ENCODE assay signal across 13 mouse cellular contexts in genomic region chr17:48454688-48455087, GRCm38 (mm10). TPM values are rescaled to one million over a fixed set of nuclear protein-coding genes. Genes with fewer than 3 reads are reported as not detected.
DNase-seq lines count a peak whose midpoint lies in the region; ATAC-seq lines count a peak whose summit lies in the region.
"Had no signal": no experiment of that assay in that cellular context is flagged by ENCODE, and none has a peak within 500 bp of the region (broad histone marks: within the 10 kb centered on the region; RNA-seq: fewer than 3 reads in every experiment).

Gene Unc5cl (plus strand): TSS chr17:48454901.

- H3K36me3 ChIP-seq in kidney, embryonic 15.5 days: no peaks in the 10 kb centered on the region
- H3K36me3 ChIP-seq in liver, embryonic 11.5 days (ENCODE audit: control insufficient read depth, insufficient read depth, low read length): no peaks in the 10 kb centered on the region
- H3K36me3 ChIP-seq in midbrain, embryonic 11.5 days (ENCODE audit: control insufficient read depth, insufficient read depth, low read length): no peaks in the 10 kb centered on the region
- H3K36me3 ChIP-seq: limb, embryonic 12.5 days had no signal

- peaks cover 23% of the 10 kb centered on the region for H3K4me1 ChIP-seq in kidney, embryonic 15.5 days
- H3K4me1 ChIP-seq in liver, embryonic 11.5 days (replicated peaks; ENCODE audit: control insufficient read depth, insufficient read depth, low read length): peaks cover 25% of the 10 kb centered on the region
- H3K4me1 ChIP-seq in midbrain, embryonic 11.5 days (ENCODE audit: control insufficient read depth, insufficient read depth, low read length): no peaks in the 10 kb centered on the region
- H3K4me1 ChIP-seq: limb, embryonic 12.5 days had no signal

- no peak for DNase-seq in kidney, adult 11 months
- DNase-seq in ZHBTc4 (ENCODE audit: low read depth, low spot score): peak; percentile 91
- DNase-seq in liver, embryonic 11.5 days (ENCODE audit: low spot score): no peak
- no peak for DNase-seq in cerebellum, postnatal 14 days
- no peak for DNase-seq in midbrain, embryonic 11.5 days (ENCODE audit: low spot score, missing footprints)
- DNase-seq in cerebellum, adult 11 months: no peak
- DNase-seq: forebrain, postnatal 0 days; heart, postnatal 10 days; retina, postnatal 1 day; thymus, adult 18-20 months had no signal

- H3K4me3 ChIP-seq in kidney, embryonic 15.5 days (replicated peaks): peak within 1 kb of the TSS; percentile 14; the same call in 1 of the 2 replicates
- peak within 1 kb of the TSS; percentile 19 for H3K4me3 ChIP-seq in liver, embryonic 11.5 days (ENCODE audit: low read depth, low read length)
- no peak within 1 kb of the TSS for H3K4me3 ChIP-seq in midbrain, embryonic 11.5 days (ENCODE audit: low read depth, low read length)
- H3K4me3 ChIP-seq: limb, embryonic 12.5 days had no signal

- no peaks in the 10 kb centered on the region for H3K9me3 ChIP-seq in kidney, embryonic 15.5 days (replicated peaks)
- H3K9me3 ChIP-seq in liver, embryonic 11.5 days (ENCODE audit: control insufficient read depth, low read length): no peaks in the 10 kb centered on the region
- no peaks in the 10 kb centered on the region for H3K9me3 ChIP-seq in midbrain, embryonic 11.5 days (ENCODE audit: control insufficient read depth, low read length)
- H3K9me3 ChIP-seq: limb, embryonic 12.5 days had no signal

- peak within 1 kb of the TSS; percentile 20; the same call in 1 of the 2 replicates for H3K4me2 ChIP-seq in kidney, embryonic 15.5 days
- H3K4me2 ChIP-seq in liver, embryonic 11.5 days: peak within 1 kb of the TSS; percentile 54
- no peak within 1 kb of the TSS for H3K4me2 ChIP-seq in midbrain, embryonic 11.5 days
- H3K4me2 ChIP-seq: limb, embryonic 12.5 days had no signal

- WGBS in kidney, embryonic 15.5 days: 59% methylated on average over 11 of the region's 11 CpGs
- WGBS in liver, embryonic 11.5 days: 44% methylated on average over 11 of the region's 11 CpGs
- 54% methylated on average over 11 of the region's 11 CpGs for WGBS in midbrain, embryonic 11.5 days

- no peak within 1 kb of the TSS for H3K9ac ChIP-seq in kidney, embryonic 15.5 days
- H3K9ac ChIP-seq in liver, embryonic 11.5 days (ENCODE audit: low read depth, low read length): peak within 1 kb of the TSS; percentile 51; the same call in 1 of the 2 replicates
- H3K9ac ChIP-seq in midbrain, embryonic 11.5 days (ENCODE audit: low read length): no peak within 1 kb of the TSS
- H3K9ac ChIP-seq: forebrain, postnatal 0 days; limb, embryonic 12.5 days had no signal

- no peak; the same call in 1 of the 2 replicates for ATAC-seq in kidney, embryonic 15.5 days (replicated peaks; ENCODE audit: low FRiP score)
- ATAC-seq in liver, embryonic 11.5 days (replicated peaks; ENCODE audit: low FRiP score): no peak
- ATAC-seq in neutrophil, adult 5-6 weeks (ENCODE audit: extremely low read depth, insufficient number of reproducible peaks, low FRiP score, poor library complexity, severe bottlenecking): no peak
- ATAC-seq in midbrain, embryonic 11.5 days (ENCODE audit: low FRiP score): no peak
- ATAC-seq: forebrain, postnatal 0 days had no signal

- peak within 1 kb of the TSS; percentile 64 for H3K27ac ChIP-seq in kidney, embryonic 15.5 days
- no peak within 1 kb of the TSS for H3K27ac ChIP-seq in liver, embryonic 11.5 days (ENCODE audit: low read depth, low read length)
- no peak within 1 kb of the TSS for H3K27ac ChIP-seq in midbrain, embryonic 11.5 days (ENCODE audit: low read depth, low read length)
- H3K27ac ChIP-seq: limb, embryonic 12.5 days had no signal

- H3K27me3 ChIP-seq in kidney, embryonic 15.5 days: no peaks in the 10 kb centered on the region
- H3K27me3 ChIP-seq in liver, embryonic 11.5 days (replicated peaks; ENCODE audit: control insufficient read depth, insufficient read depth, low read length): no peaks in the 10 kb centered on the region
- H3K27me3 ChIP-seq in midbrain, embryonic 11.5 days (ENCODE audit: control insufficient read depth, insufficient read depth, low read length): no peaks in the 10 kb centered on the region
- H3K27me3 ChIP-seq: limb, embryonic 12.5 days had no signal

RNA-seq across cellular contexts. Expression of gene Unc5cl, which starts in this region (rescaled TPM):
- polyA plus RNA-seq in kidney, embryonic 15.5 days (2015; fragmentation: Nextera tagmentation; extraction: Ambion mirVana): 5.6 and 5.7 TPM in 2 replicates
- polyA plus RNA-seq in liver, embryonic 11.5 days (2014; fragmentation: Nextera tagmentation; extraction: Ambion mirVana): 1.0 and 2.0 TPM in 2 replicates
- total RNA-seq in neutrophil, adult 5-6 weeks (2017): 5.2 and 11.3 TPM in 2 replicates
- 0.22 TPM in 1 of 2 replicates, not detected in the other for polyA plus RNA-seq in midbrain, embryonic 11.5 days (2014; fragmentation: Nextera tagmentation; extraction: Ambion mirVana)
- total RNA-seq: forebrain, postnatal 0 days had no signal
